Mouse (Mus musculus): Measurements from ENCODE around the gene Mcf2l.

Mcf2l gene

GRCm38 (mm10) chr8:12873357-12874046 lies at the start of gene Mcf2l:
Gene Mcf2l (plus strand): TSS chr8:12873806.
- peak; percentile 85 for DNase-seq (ENCODE audit: extremely low spot score, low spot score)

GRCm38 (mm10) chr8:12824562-12824961 lies 49.0 kb upstream of the Mcf2l start:
- no peak for DNase-seq (ENCODE audit: extremely low spot score, low spot score)

DNA sequence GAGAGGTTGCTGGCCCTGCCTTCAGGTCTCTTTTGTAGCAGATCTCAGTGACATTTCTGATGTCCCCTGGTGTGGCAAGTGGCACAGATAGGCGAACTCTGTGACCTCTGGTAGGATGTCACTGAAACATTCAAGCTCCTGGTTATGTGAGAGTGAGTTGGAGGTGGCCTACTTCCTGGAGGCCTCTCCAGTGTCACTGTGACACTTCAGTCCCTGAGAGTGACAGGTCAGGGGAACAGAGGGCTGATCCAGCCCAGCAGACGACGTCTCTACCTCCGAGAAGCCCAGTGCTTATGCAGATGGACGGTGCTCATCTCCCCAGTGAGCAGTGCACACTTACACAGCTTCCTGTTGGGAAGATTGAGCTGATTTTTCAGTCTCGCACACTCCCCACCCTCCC lies 48.4 kb upstream of the Mcf2l start:
- no peak for DNase-seq (ENCODE audit: extremely low spot score, low spot score)

DNA sequence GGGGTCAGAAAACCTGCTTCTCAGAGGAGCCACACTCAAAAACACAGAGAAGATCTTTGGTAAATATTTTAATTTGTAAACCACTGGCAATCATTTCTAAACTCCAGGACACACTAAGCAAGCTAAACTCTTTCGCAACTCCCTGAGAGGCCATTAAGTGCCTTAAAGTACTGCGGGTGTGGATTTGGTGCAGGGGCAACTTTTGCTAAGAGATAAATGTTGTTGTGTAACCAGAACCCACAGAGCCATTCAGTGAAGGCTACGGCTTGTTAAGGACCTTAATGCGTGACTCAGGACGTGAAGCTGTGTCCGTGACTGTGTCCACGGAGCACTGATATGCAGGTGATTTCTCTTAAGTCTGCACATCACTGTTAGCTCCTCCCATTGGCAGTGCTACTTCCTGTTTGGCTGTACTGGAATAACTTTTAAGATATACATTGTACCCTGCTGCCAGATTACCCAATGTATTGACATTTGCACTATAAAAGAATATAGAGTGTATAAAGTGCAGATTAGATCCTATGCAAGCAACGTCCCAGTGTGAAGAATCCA lies 47.8 kb upstream of the Mcf2l start:
- DNase-seq (ENCODE audit: extremely low spot score, low spot score): no peak

DNA sequence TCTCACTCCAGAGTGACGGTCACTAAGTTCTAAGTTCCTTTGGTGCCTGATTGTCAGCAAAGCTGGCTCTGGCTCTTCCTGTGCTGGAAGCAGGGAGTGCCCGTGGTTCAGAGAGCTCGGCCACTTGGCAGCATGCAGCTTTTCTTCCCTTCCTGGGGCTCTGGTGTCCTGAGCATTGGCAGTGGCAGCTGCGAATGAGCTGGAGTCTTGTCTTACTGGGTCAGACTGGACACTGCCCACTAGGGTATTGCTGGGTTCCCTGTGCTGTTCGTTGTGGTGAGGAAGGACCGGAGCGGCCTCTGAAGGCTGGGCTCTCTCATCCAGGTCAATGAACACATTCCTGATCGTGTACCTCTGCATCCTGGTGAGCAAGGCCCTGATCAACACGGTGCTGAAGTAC lies 46.5 kb upstream of the Mcf2l start:
- no peak for DNase-seq (ENCODE audit: extremely low spot score, low spot score)

- no peak for DNase-seq (ENCODE audit: extremely low spot score, low spot score)
These were observed 45.3 kb upstream of the Mcf2l start for GRCm38 (mm10) chr8:12828298-12828697.

DNA sequence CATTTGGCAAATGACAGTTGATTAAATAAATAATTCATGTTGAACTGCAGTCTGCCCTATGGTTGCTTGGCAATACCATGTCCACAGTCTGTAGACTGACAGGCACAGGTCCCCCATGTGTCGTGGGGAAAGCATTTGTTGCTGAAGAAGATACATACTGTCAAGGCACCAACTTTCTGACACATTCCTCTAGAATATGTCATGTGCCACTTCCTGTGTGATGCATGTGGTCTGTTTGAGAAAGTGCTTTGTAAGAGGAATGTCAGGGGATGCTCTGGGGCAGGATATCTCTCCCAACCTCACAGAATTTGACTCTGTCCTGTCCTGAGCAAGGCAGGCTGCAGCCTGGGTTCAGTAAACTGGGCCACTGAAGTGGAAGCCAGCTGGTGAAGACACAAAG lies 44.2 kb upstream of the Mcf2l start:
- DNase-seq (ENCODE audit: extremely low spot score, low spot score): no peak

GRCm38 (mm10) chr8:12831659-12832589 lies 41.7 kb upstream of the Mcf2l start:
- no peak for DNase-seq (ENCODE audit: extremely low spot score, low spot score)

- no peak for DNase-seq (ENCODE audit: extremely low spot score, low spot score)
These were observed 40.0 kb upstream of the Mcf2l start for GRCm38 (mm10) chr8:12833616-12834015.

- no peak for DNase-seq (ENCODE audit: extremely low spot score, low spot score)
These were observed 32.8 kb upstream of the Mcf2l start for GRCm38 (mm10) chr8:12840834-12841233.

DNA sequence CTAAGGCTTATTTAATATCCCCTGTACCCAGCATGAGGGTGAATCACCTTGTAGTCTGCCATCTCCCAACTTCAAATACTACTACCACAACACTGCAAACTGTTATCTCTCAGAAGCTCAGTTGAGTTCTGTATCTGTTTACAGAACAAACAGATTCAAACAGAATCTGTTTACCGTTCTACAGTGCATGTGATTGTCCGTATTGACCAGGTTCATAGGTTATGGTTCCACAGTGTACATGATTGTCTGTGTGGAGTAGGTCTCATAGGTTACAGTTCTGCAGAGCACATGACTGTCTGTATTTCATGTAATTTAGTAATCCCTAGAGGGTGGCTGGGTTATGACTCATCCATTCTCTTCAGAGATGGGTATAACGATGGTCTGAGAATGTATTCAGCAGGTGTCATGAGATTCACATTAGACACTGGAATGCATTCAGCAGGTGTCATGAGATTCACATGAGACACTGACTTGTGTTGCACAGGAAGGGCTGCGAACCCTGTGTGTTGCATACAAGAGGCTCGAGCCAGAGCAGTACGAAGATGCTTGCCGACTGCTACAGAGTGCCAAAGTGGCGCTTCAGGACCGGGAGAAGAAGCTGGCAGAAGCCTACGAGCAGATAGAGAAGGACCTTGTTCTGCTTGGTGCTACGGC lies 31.1 kb upstream of the Mcf2l start:
- no peak for DNase-seq (ENCODE audit: extremely low spot score, low spot score)

- DNase-seq (ENCODE audit: extremely low spot score, low spot score): no peak
These were observed 29.2 kb upstream of the Mcf2l start for GRCm38 (mm10) chr8:12844347-12844950.

DNA sequence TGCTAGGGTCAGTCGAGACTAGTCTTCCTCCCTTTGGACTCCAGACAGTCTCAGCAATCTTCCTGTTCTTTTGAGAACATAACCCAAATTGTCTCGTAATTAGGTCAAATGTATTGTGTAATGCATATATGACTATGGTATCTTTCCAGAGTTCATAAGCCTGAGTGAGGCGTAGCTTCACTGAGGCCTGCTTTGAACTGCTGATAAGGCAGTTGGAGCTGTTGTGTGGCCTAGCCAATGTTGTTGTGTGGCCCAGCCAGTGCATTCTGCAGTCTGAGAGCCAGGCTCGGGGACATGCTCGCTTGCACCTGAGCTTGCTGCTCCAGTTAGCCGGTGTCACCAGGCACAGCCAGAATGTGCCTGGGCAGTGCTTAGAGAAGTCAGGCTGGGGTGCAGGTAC lies 27.2 kb upstream of the Mcf2l start:
- no peak for DNase-seq (ENCODE audit: extremely low spot score, low spot score)

DNA sequence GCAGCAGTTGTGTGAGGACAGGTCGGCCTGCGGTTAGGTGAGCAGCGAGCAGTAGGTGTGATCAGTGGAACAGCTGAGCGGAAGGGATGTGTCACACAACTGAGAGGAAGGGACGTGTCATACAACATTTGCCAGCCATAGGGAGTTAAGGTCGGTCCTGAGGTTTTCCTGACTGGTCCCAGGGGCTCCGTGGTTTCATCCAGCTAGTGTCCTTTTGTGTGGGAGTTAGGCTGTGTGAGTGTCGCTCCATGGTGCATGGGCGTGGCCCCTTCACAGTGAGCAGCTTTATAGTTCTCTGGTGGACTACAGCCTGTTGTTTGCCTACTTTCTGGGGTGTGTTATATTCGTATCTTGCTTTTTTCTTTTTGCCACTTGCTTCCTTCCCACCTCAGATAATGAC lies 22.4 kb upstream of the Mcf2l start:
- no peak for DNase-seq (ENCODE audit: extremely low spot score, low spot score)

DNA sequence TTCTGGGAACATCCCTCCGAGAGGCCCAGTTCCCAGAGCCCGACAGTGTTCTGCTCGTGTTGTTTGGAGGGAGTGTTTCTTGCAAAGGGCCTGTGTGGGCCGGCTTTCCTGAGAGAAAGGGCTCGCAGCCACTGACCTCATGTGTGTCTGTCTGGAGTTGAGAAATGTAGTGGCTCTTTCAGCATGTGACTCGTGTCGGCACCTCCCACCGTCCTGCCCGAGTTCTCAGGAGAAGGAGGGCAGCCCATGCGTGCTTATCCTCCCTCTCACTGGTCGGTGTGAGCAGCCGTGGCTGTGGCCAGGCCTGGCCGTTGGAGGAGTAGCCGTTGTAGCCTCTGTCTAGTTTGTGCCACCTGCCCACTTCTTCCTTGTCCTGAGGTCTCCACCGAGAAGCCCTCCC lies 17.6 kb upstream of the Mcf2l start:
- no peak for DNase-seq (ENCODE audit: extremely low spot score, low spot score)

- DNase-seq (ENCODE audit: extremely low spot score, low spot score): no peak
These were observed 10.5 kb upstream of the Mcf2l start for GRCm38 (mm10) chr8:12863061-12863460.

DNA sequence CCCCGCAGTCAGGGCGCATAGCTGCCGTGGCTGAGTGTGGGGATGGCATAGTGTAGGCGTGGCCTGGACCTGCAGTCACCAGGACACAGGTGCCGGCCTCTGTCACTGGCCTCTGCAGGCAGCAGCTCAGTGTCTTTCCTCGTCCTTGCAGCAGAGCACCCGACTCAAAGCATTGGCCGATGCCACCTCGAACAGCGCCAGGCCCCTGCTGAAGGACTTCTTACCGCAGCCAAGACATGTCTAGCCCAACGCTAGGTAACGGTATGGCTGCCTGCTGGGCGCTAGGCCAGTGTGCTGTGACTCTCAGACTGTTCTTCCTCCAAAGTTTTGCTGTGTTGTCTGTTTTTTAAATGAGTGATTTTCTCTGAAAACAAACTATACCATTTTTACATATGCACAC lies 10.0 kb upstream of the Mcf2l start:
- no peak for DNase-seq (ENCODE audit: extremely low spot score, low spot score)

DNA sequence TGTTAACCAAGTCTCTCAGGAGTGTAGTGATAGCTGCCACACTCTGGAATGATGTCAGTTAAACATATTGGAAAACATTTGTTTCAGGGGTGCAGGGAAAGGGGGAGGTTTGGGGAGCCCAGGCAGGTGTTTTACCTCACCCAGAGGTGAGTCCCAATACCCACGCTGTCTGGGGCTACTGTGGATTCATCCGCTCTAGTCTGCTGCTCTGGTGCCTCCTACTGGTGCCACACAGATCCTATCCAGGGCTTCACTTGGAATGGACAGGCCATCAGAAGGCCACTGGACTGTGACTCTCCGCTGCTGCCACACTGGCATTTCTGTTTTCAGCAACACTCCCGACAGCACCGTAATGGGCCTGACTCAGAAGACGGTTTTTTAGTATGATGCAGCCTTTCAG lies 7.8 kb upstream of the Mcf2l start:
- no peak for DNase-seq (ENCODE audit: extremely low spot score, low spot score)

- no peak for DNase-seq (ENCODE audit: extremely low spot score, low spot score)
These were observed 3.9 kb upstream of the Mcf2l start for GRCm38 (mm10) chr8:12869661-12870060.

- DNase-seq (ENCODE audit: extremely low spot score, low spot score): no peak
These were observed 3.0 kb upstream of the Mcf2l start for GRCm38 (mm10) chr8:12870656-12871055.

DNA sequence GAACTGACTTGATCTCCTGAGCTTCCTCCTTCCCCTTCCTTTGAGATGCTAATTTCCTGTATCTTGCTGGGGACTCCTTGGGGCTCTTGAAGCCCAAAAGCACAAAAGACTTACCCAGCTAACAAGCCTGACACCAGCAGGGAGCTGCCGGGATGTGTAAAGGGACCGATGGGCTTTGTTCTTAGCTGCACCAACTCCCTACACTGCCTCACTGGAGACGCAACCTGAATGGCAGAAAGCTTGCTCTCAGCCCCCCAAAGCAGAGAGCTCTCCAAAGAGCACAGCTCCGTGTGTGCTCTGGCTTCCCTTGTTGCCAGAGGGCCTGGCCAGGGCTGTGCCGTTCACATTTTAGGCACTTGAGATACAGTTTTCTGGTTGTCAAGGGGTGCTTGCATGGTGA lies 2.1 kb upstream of the Mcf2l start:
- peak; percentile 48 for DNase-seq (ENCODE audit: extremely low spot score, low spot score)

DNA sequence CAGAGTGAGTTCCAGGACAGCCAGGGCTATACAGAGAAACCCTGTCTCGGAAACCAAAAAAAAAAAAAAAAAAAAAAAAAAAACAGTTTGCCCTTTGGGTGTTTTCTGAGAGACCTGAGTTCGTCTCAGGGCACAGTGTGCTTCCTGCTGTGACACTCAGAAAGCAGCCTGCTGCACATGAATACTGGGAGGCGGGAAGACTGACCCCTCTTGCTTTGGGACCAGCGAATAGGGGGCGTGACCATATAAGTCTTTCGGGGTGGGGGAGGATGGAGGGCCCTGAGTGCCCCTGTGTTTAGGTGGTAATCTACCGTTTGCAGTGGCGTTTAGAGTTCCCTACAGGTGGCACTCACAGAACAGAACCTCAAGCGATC lies 636 bp upstream of the Mcf2l start:
- no peak for DNase-seq (ENCODE audit: extremely low spot score, low spot score)

Measured in neural tube, embryonic 10.5 days (tissue).